ENCODE assay signal across 10 mouse cellular contexts in the genomic region with DNA sequence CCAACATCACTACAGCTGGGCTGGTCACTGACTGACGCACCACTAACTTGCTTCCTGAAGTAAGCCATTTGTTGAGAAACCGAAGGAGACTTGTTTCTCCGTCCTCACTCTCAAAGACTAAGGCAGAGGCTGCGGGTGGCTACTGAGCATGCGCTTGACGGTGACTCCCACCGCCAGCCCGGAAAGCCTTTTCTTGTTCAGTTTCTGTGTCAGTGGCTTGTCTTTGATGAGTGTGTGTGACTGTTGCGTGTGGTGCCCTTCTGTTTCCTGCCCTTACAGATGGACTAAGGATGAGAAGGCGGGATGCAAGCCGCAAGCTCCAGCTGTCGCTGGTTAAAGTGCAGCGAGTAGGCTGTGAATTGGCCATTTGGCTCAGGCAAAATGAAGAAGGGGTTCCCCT. TPM values are rescaled to one million over a fixed set of nuclear protein-coding genes. Genes with fewer than 3 reads are reported as not detected.
DNase-seq lines count a peak whose midpoint lies in the region; ATAC-seq and TF ChIP-seq lines count a peak whose summit lies in the region.
"Had no signal": no experiment of that assay in that cellular context is flagged by ENCODE, and none has a peak within 500 bp of the region (broad histone marks: within the 10 kb centered on the region; RNA-seq: fewer than 3 reads in every experiment).

No protein-coding gene starts in this region.

- H3K27me3 ChIP-seq in E14TG2a.4 (ENCODE audit: insufficient read depth, low read length): peaks cover 4% of the 10 kb centered on the region; the same call in 1 of the 2 replicates

- H3K9me3 ChIP-seq in E14TG2a.4 (ENCODE audit: low read length): peaks cover 6% of the 10 kb centered on the region; the same call in 1 of the 2 replicates
- H3K9me3 ChIP-seq: G1E had no signal

- peak; percentile 27 to 28 for DNase-seq in cerebellum, postnatal 36 days
- DNase-seq in cerebellum, adult 11 months: no peak
- DNase-seq in kidney, postnatal 25 days: peak; percentile 58 to 64
- peak; percentile 47 for DNase-seq in lung, postnatal 36 days
- peak; percentile 64 to 71 for DNase-seq in thymus, adult 18-20 months
- DNase-seq in urinary bladder, postnatal 36 days (ENCODE audit: low spot score in 2 of 2): no peak

- no peaks in the 10 kb centered on the region for H3K36me3 ChIP-seq in E14TG2a.4 (ENCODE audit: insufficient read depth, low read length)
- H3K36me3 ChIP-seq: G1E had no signal

- H3K4me3 ChIP-seq in E14TG2a.4 (replicated peaks; ENCODE audit: low read length): peak overlapping the region; percentile 60

- peaks cover 10% of the 10 kb centered on the region; the same call in 1 of the 2 replicates for H3K4me1 ChIP-seq in E14TG2a.4 (replicated peaks; ENCODE audit: low read depth, low read length)

- peak; percentile 45 for ATAC-seq in granulocyte monocyte progenitor cell, adult 5-6 weeks (replicated peaks; ENCODE audit: poor library complexity, severe bottlenecking)

- TF ChIP-seq CTCF in E14TG2a.4 (conservative IDR thresholded peaks at IDR 0.05; ENCODE audit: low read length): no peak

RNA-seq across cellular contexts. Expression of a gene that starts 5.1 kb away (rescaled TPM):
- total RNA-seq in granulocyte monocyte progenitor cell, adult 5-6 weeks (2014; fragmentation: Nextera tagmentation): 0.53 TPM in 1 of 2 replicates, not detected in the other
- total RNA-seq in granulocyte monocyte progenitor cell, adult 5-6 weeks (2017): not detected in 2 replicates
- total RNA-seq: neutrophil, adult 5-6 weeks had no signal

Comparison
In these comparisons a context has a peak if more than half of its experiments do, and no peak if none do; other contexts are left out.
1. DNase-seq: peak in cerebellum, postnatal 36 days (2 of 2), kidney, postnatal 25 days (2 of 2), lung, postnatal 36 days (single experiment) and thymus, adult 18-20 months (2 of 2); none in cerebellum, adult 11 months (single experiment) and urinary bladder, postnatal 36 days (0 of 2).